Mouse (Mus musculus): ENCODE measurements around the gene Timm23. TPM values are rescaled to one million over a fixed set of nuclear protein-coding genes. Genes with fewer than 3 reads are reported as not detected.
"Not testable (repeated sequence)": the region's sequence is repeated elsewhere in the genome, so short reads cannot be mapped to it uniquely, and the experiment has no call there.

Timm23 gene
- polyA plus RNA-seq, 1 experiment from 2014 or later = 322 TPM

GRCm38 (mm10) chr14:32146578-32146977 is 55.1 kb downstream of the Timm23 start:
- Histone ChIP-seq H3K4me1 (ENCODE audit: control insufficient read depth, insufficient read depth, low read length) (no peaks in the 10 kb centered on the region), H3K4me2 (no peak overlapping the region), H3K9ac (ENCODE audit: low read depth, low read length) (no peak overlapping the region), H3K36me3 (ENCODE audit: control insufficient read depth, insufficient read depth, low read length) (no peaks in the 10 kb centered on the region), H3K27ac (ENCODE audit: low read depth, low read length) (peak overlapping the region; percentile 63), H3K4me3 (ENCODE audit: low read depth, low read length) (no peak overlapping the region), H3K27me3 (ENCODE audit: control insufficient read depth, insufficient read depth, low read length) (no peaks in the 10 kb centered on the region), H3K9me3 (replicated peaks; ENCODE audit: control insufficient read depth, low read length) (no peaks in the 10 kb centered on the region)
- no peak for ATAC-seq (replicated peaks; ENCODE audit: insufficient number of reproducible peaks, low FRiP score, low TSS enrichment)
- WGBS (ENCODE audit: insufficient replicate concordance) = 75% methylated on average over 2 of the region's 2 CpGs

GRCm38 (mm10) chr14:32145809-32146511 is 55.7 kb downstream of the Timm23 start:
- H3K9me3 ChIP-seq (replicated peaks; ENCODE audit: control insufficient read depth, low read length) = no peaks in the 10 kb centered on the region
- H3K4me1 ChIP-seq (ENCODE audit: control insufficient read depth, insufficient read depth, low read length) = no peaks in the 10 kb centered on the region
- H3K9ac ChIP-seq (ENCODE audit: low read depth, low read length) = no peak overlapping the region
- peak; percentile 84 for ATAC-seq (replicated peaks; ENCODE audit: insufficient number of reproducible peaks, low FRiP score, low TSS enrichment)
- H3K27ac ChIP-seq (ENCODE audit: low read depth, low read length) = peak overlapping the region; percentile 63
- H3K4me2 ChIP-seq = peak overlapping the region; percentile 48
- H3K36me3 ChIP-seq (ENCODE audit: control insufficient read depth, insufficient read depth, low read length) = no peaks in the 10 kb centered on the region
- 35% methylated on average over 7 of the region's 7 CpGs for WGBS (ENCODE audit: insufficient replicate concordance)
- peak overlapping the region; percentile 6; the same call in 1 of the 2 replicates for H3K4me3 ChIP-seq (ENCODE audit: low read depth, low read length)
- no peaks in the 10 kb centered on the region for H3K27me3 ChIP-seq (ENCODE audit: control insufficient read depth, insufficient read depth, low read length)

GRCm38 (mm10) chr14:32145401-32145800 is 56.3 kb downstream of the Timm23 start:
- Histone ChIP-seq H3K9ac (ENCODE audit: low read depth, low read length) (peak overlapping the region; percentile 44; the same call in 1 of the 2 replicates), H3K4me2 (peak overlapping the region; percentile 48), H3K4me3 (ENCODE audit: low read depth, low read length) (peak overlapping the region; percentile 6), H3K9me3 (replicated peaks; ENCODE audit: control insufficient read depth, low read length) (no peaks in the 10 kb centered on the region), H3K4me1 (ENCODE audit: control insufficient read depth, insufficient read depth, low read length) (no peaks in the 10 kb centered on the region), H3K27ac (ENCODE audit: low read depth, low read length) (peak overlapping the region; percentile 62), H3K36me3 (ENCODE audit: control insufficient read depth, insufficient read depth, low read length) (no peaks in the 10 kb centered on the region), H3K27me3 (ENCODE audit: control insufficient read depth, insufficient read depth, low read length) (no peaks in the 10 kb centered on the region)
- WGBS (ENCODE audit: insufficient replicate concordance) = 59% methylated on average over 4 of the region's 4 CpGs
- ATAC-seq (replicated peaks; ENCODE audit: insufficient number of reproducible peaks, low FRiP score, low TSS enrichment) = no peak

- ATAC-seq (replicated peaks; ENCODE audit: insufficient number of reproducible peaks, low FRiP score, low TSS enrichment) = no peak
- no peak overlapping the region for H3K4me3 ChIP-seq (ENCODE audit: low read depth, low read length)
- H3K4me1 ChIP-seq (ENCODE audit: control insufficient read depth, insufficient read depth, low read length) = no peaks in the 10 kb centered on the region
- no peak overlapping the region for H3K9ac ChIP-seq (ENCODE audit: low read depth, low read length)
- H3K9me3 ChIP-seq (replicated peaks; ENCODE audit: control insufficient read depth, low read length) = no peaks in the 10 kb centered on the region
- H3K27me3 ChIP-seq (ENCODE audit: control insufficient read depth, insufficient read depth, low read length) = no peaks in the 10 kb centered on the region
- H3K27ac ChIP-seq (ENCODE audit: low read depth, low read length) = no peak overlapping the region
- H3K4me2 ChIP-seq = no peak overlapping the region
- H3K36me3 ChIP-seq (ENCODE audit: control insufficient read depth, insufficient read depth, low read length) = no peaks in the 10 kb centered on the region
Observed at GRCm38 (mm10) chr14:32144734-32145133, 57.0 kb downstream of the Timm23 start.

GRCm38 (mm10) chr14:32141723-32142122 is 60.0 kb downstream of the Timm23 start, which contains the start of gene Msmb:
Msmb (plus strand) TSS chr14:32142023.
- no peak within 1 kb of the TSS for H3K9ac ChIP-seq (ENCODE audit: low read depth, low read length)
- no peak within 1 kb of the TSS for H3K27ac ChIP-seq (ENCODE audit: low read depth, low read length)
- 84% methylated on average over 5 of the region's 5 CpGs for WGBS (ENCODE audit: insufficient replicate concordance)
- no peaks in the 10 kb centered on the region for H3K27me3 ChIP-seq (ENCODE audit: control insufficient read depth, insufficient read depth, low read length)
- H3K4me2 ChIP-seq = no peak within 1 kb of the TSS
- no peaks in the 10 kb centered on the region for H3K36me3 ChIP-seq (ENCODE audit: control insufficient read depth, insufficient read depth, low read length)
- no peaks in the 10 kb centered on the region for H3K9me3 ChIP-seq (replicated peaks; ENCODE audit: control insufficient read depth, low read length)
- H3K4me1 ChIP-seq (ENCODE audit: control insufficient read depth, insufficient read depth, low read length) = no peaks in the 10 kb centered on the region
- ATAC-seq (replicated peaks; ENCODE audit: insufficient number of reproducible peaks, low FRiP score, low TSS enrichment) = no peak
- H3K4me3 ChIP-seq (ENCODE audit: low read depth, low read length) = no peak within 1 kb of the TSS

- Histone ChIP-seq H3K36me3 (ENCODE audit: control insufficient read depth, insufficient read depth, low read length) (no peaks in the 10 kb centered on the region), H3K27me3 (ENCODE audit: control insufficient read depth, insufficient read depth, low read length) (no peaks in the 10 kb centered on the region), H3K27ac (ENCODE audit: low read depth, low read length) (no peak overlapping the region), H3K4me3 (ENCODE audit: low read depth, low read length) (no peak overlapping the region), H3K4me1 (ENCODE audit: control insufficient read depth, insufficient read depth, low read length) (0 out of 2 replicates have a peak, but pooled peaks cover 3% of the 10 kb centered on the region), H3K4me2 (no peak overlapping the region), H3K9me3 (replicated peaks; ENCODE audit: control insufficient read depth, low read length) (no peaks in the 10 kb centered on the region), H3K9ac (ENCODE audit: low read depth, low read length) (no peak overlapping the region)
- ATAC-seq (replicated peaks; ENCODE audit: insufficient number of reproducible peaks, low FRiP score, low TSS enrichment) = no peak
- 76% methylated on average over 5 of the region's 5 CpGs for WGBS (ENCODE audit: insufficient replicate concordance)
Observed at GRCm38 (mm10) chr14:32140359-32140965, 61.2 kb downstream of the Timm23 start.

GRCm38 (mm10) chr14:32136467-32136866 is 65.2 kb downstream of the Timm23 start:
- not testable (repeated sequence) for H3K27me3 ChIP-seq (ENCODE audit: control insufficient read depth, insufficient read depth, low read length); H3K4me2 ChIP-seq; H3K9me3 ChIP-seq (replicated peaks; ENCODE audit: control insufficient read depth, low read length); ATAC-seq (replicated peaks; ENCODE audit: insufficient number of reproducible peaks, low FRiP score, low TSS enrichment); H3K4me3 ChIP-seq (ENCODE audit: low read depth, low read length); H3K27ac ChIP-seq (ENCODE audit: low read depth, low read length); H3K9ac ChIP-seq (ENCODE audit: low read depth, low read length); H3K36me3 ChIP-seq (ENCODE audit: control insufficient read depth, insufficient read depth, low read length)
- 46% methylated on average over 3 of the region's 3 CpGs for WGBS (ENCODE audit: insufficient replicate concordance)
- peaks cover 18% of the 10 kb centered on the region for H3K4me1 ChIP-seq (ENCODE audit: control insufficient read depth, insufficient read depth, low read length)

GRCm38 (mm10) chr14:32134293-32134692 is 67.4 kb downstream of the Timm23 start:
- H3K27me3 ChIP-seq (ENCODE audit: control insufficient read depth, insufficient read depth, low read length) = no peaks in the 10 kb centered on the region
- peak overlapping the region; percentile 45 for H3K4me2 ChIP-seq
- H3K36me3 ChIP-seq (ENCODE audit: control insufficient read depth, insufficient read depth, low read length) = no peaks in the 10 kb centered on the region
- no peak overlapping the region for H3K4me3 ChIP-seq (ENCODE audit: low read depth, low read length)
- H3K9ac ChIP-seq (ENCODE audit: low read depth, low read length) = 0 out of 2 replicates have a peak overlapping the region, but pooled peaks have one; percentile 1
- 16% methylated on average over 2 of the region's 2 CpGs for WGBS (ENCODE audit: insufficient replicate concordance)
- H3K9me3 ChIP-seq (replicated peaks; ENCODE audit: control insufficient read depth, low read length) = no peaks in the 10 kb centered on the region
- peaks cover 18% of the 10 kb centered on the region for H3K4me1 ChIP-seq (ENCODE audit: control insufficient read depth, insufficient read depth, low read length)
- ATAC-seq (replicated peaks; ENCODE audit: insufficient number of reproducible peaks, low FRiP score, low TSS enrichment) = peak; percentile 74
- peak overlapping the region; percentile 67 for H3K27ac ChIP-seq (ENCODE audit: low read depth, low read length)

Data from heart, embryonic 11.5 days (tissue).